Mouse (Mus musculus): ENCODE measurements around the gene Hrct1. TPM values are rescaled to one million over a fixed set of nuclear protein-coding genes. Genes with fewer than 3 reads are reported as not detected.

Gene Hrct1
- 5.8 and 8.3 TPM in 2 replicates for polyA plus RNA-seq (2015; fragmentation: Nextera tagmentation; extraction: Ambion mirVana)

DNA sequence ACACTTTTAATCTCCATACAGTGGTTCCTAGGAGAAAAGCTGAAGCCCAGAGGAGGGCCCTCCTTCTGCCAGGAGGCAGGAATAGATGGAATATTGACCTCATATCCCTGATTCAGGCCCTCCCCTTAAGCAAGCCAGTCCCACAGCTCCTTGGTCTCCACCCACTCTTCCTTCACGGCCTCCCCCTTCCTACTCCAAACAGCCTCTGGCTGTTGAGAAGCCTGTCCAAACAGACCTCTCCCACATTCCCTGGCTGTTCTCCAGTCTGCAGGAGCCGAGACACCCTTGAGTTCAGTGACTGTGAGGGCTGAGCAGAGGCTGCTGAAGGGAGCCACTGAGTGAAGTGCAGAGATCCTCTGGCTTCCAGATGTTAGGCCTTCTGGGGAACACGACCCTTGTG lies at the start of gene Hrct1:
Gene Hrct1 (plus strand): TSS at position 194 of the 400 bp plus-strand sequence.

DNA sequence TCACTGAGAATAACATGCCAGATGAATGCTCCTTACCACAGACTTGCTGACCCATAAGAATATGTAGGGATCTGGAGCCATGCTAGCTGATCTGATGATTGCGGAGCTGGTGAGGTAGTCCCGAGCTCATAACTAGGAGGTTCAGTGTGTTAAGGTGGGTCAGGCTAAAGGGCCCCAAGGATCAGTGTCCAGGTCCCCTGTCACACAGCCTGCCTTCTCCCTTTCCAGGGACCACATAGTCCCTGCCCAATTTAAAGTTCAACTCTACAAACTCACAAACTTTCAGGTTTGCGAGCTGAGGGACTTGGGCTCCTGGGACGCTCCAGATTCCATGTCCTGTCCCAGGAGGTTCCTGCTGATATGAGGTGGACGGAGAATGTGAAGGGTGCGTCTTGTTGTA lies 26.3 kb upstream of the Hrct1 start, which contains the start of gene Olfr70:
Gene Olfr70 (minus strand): TSS at position 101 of the 400 bp plus-strand sequence.

DNA sequence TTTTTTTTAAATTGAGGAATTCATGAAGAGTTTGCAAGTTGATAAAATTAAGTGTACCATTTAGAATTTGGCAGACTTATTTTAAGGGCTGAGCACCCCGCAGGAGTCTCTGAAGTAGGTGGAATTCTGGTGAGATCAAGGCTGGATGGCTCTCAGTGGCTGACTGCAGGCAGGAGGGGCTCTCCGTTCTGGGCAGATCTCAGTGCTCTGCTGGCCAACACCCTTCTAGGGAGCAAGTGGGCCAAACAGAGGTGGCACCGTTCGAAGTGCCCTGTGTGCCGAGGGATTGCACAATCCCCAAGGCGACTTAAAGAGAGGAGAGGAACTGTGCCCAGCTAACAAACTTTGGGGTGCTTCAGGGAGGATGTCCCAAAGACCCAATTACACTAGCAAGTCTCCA lies 17.1 kb upstream of the Hrct1 start, which contains the start of gene Olfr71:
Gene Olfr71 (minus strand): TSS at position 387 of the 400 bp plus-strand sequence.

DNA sequence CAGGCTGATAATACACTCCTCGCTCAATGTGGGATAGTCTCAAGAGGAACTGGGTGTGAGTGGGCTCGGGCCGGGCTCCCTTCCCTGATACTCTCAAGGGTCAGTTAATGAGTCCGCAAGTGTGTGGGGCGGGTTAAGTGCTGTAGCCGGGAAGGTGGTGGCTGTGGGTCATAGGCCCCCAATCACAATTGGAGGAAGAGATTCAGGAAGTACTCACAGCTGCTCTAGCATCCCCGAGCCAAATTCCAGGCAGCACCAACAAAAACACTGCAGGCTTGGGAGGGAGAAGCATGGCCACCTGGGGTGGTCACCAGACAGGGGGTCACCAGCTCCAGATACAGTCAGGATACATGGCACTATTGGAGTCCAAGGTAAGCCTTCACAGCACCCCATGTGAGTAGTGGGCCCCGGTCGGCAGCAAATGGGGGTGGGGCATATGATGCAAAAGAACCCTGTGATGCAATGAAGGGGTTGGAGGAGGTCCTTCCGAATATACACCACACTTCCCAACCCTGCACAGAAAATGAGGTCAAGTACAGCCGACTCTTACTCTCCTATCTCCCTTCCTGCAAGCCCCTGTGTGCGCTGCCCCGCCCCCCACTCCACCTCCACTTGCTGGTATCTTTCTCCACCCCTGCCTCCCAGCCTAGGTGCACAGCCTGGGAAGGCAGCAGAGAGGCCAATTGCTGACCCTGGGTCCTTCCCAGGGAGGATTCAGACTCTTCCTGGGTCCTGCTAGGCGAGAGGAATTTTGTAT lies 3.0 kb downstream of the Hrct1 start, which contains the start of gene Spaar:
Gene Spaar (plus strand): TSS at position 241 of the 757 bp plus-strand sequence.

DNA sequence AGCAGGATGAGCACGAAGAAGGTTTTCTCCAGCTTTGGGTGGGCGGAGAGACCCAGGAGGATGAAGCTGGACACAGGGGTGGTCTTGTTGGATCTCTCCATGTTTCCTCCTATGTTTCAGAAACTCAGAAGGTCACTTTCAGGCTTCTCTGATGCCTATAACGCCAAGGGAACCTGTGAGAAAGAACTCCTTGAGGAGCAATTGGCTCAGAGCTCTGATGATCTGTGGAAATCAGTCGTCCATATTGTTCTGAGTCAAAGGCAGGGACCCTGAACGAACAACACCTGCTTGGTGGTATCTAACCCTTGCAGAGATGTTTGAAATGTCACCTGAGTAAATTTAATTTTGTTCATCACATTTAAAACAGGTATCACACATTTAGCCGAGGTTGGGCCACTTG lies 43.9 kb downstream of the Hrct1 start, which contains the start of gene Olfr159:
Gene Olfr159 (minus strand): TSS at position 101 of the 400 bp plus-strand sequence.

Other genes with a start within 250 kb of the Hrct1 start
- not detected in 2 replicates for gene Sit1, start 243.5 kb upstream of the Hrct1 start, polyA plus RNA-seq (2015; fragmentation: Nextera tagmentation; extraction: Ambion mirVana)
- gene Ccdc107, start 234.3 kb upstream of the Hrct1 start, polyA plus RNA-seq (2015; fragmentation: Nextera tagmentation; extraction: Ambion mirVana) = 56.6 and 56.9 TPM in 2 replicates
- 7.0 and 7.9 TPM in 2 replicates for gene Arhgef39, start 227.5 kb upstream of the Hrct1 start, polyA plus RNA-seq (2015; fragmentation: Nextera tagmentation; extraction: Ambion mirVana)
- gene Car9, start 220.2 kb upstream of the Hrct1 start, polyA plus RNA-seq (2015; fragmentation: Nextera tagmentation; extraction: Ambion mirVana) = 0.59 and 0.61 TPM in 2 replicates
- 10,111 and 10,503 TPM in 2 replicates for gene Tpm2, start 203.4 kb upstream of the Hrct1 start, polyA plus RNA-seq (2015; fragmentation: Nextera tagmentation; extraction: Ambion mirVana)
- 73.8 and 82.0 TPM in 2 replicates for gene Creb3, start 164.9 kb upstream of the Hrct1 start, polyA plus RNA-seq (2015; fragmentation: Nextera tagmentation; extraction: Ambion mirVana)
- gene Tln1, start 164.5 kb upstream of the Hrct1 start, polyA plus RNA-seq (2015; fragmentation: Nextera tagmentation; extraction: Ambion mirVana) = 49.9 and 55.4 TPM in 2 replicates
- gene Rgp1, start 148.5 kb upstream of the Hrct1 start, polyA plus RNA-seq (2015; fragmentation: Nextera tagmentation; extraction: Ambion mirVana) = 10.9 and 16.0 TPM in 2 replicates
- 10.1 and 10.5 TPM in 2 replicates for gene Gba2, start 148.3 kb upstream of the Hrct1 start, polyA plus RNA-seq (2015; fragmentation: Nextera tagmentation; extraction: Ambion mirVana)
- 0.72 and 0.85 TPM in 2 replicates for gene Msmp, start 142.7 kb upstream of the Hrct1 start, polyA plus RNA-seq (2015; fragmentation: Nextera tagmentation; extraction: Ambion mirVana)
- gene Npr2, start 95.3 kb upstream of the Hrct1 start, polyA plus RNA-seq (2015; fragmentation: Nextera tagmentation; extraction: Ambion mirVana) = 11.0 and 11.8 TPM in 2 replicates
- 0.16 TPM in 1 of 2 replicates, not detected in the other for gene Spag8, start 73.6 kb upstream of the Hrct1 start, polyA plus RNA-seq (2015; fragmentation: Nextera tagmentation; extraction: Ambion mirVana)
- 205 and 218 TPM in 2 replicates for gene Hint2, start 70.7 kb upstream of the Hrct1 start, polyA plus RNA-seq (2015; fragmentation: Nextera tagmentation; extraction: Ambion mirVana)
- 3.4 and 4.4 TPM in 2 replicates for gene Tmem8b, start 58.2 kb upstream of the Hrct1 start, polyA plus RNA-seq (2015; fragmentation: Nextera tagmentation; extraction: Ambion mirVana)
- gene Fam221b, start 58.0 kb upstream of the Hrct1 start, polyA plus RNA-seq (2015; fragmentation: Nextera tagmentation; extraction: Ambion mirVana) = 3.3 and 4.2 TPM in 2 replicates
- not detected in 2 replicates for gene Olfr70, start 26.4 kb upstream of the Hrct1 start, polyA plus RNA-seq (2015; fragmentation: Nextera tagmentation; extraction: Ambion mirVana)
- gene Olfr71, start 16.9 kb upstream of the Hrct1 start, polyA plus RNA-seq (2015; fragmentation: Nextera tagmentation; extraction: Ambion mirVana) = not detected in 2 replicates
- gene Spaar, start 2.8 kb downstream of the Hrct1 start, polyA plus RNA-seq (2015; fragmentation: Nextera tagmentation; extraction: Ambion mirVana) = 1.2 and 1.4 TPM in 2 replicates
- gene Olfr159, start 43.8 kb downstream of the Hrct1 start, polyA plus RNA-seq (2015; fragmentation: Nextera tagmentation; extraction: Ambion mirVana) = not detected in 2 replicates
- gene Olfr156, start 96.7 kb downstream of the Hrct1 start, polyA plus RNA-seq (2015; fragmentation: Nextera tagmentation; extraction: Ambion mirVana) = not detected in 2 replicates
- not detected in 2 replicates for gene Olfr157, start 113.0 kb downstream of the Hrct1 start, polyA plus RNA-seq (2015; fragmentation: Nextera tagmentation; extraction: Ambion mirVana)
- not detected in 2 replicates for gene Olfr155, start 124.4 kb downstream of the Hrct1 start, polyA plus RNA-seq (2015; fragmentation: Nextera tagmentation; extraction: Ambion mirVana)
- gene Reck, start 148.3 kb downstream of the Hrct1 start, polyA plus RNA-seq (2015; fragmentation: Nextera tagmentation; extraction: Ambion mirVana) = 10.0 and 10.3 TPM in 2 replicates
- 67.6 and 79.1 TPM in 2 replicates for gene Glipr2, start 230.2 kb downstream of the Hrct1 start, polyA plus RNA-seq (2015; fragmentation: Nextera tagmentation; extraction: Ambion mirVana)